Mouse (Mus musculus): Measurements from ENCODE around the gene Cep41. TPM values are rescaled to one million over a fixed set of nuclear protein-coding genes. Genes with fewer than 3 reads are reported as not detected.

The Cep41 gene
- total and polyA plus RNA-seq, 2 experiments from 2014 or later = 8.1 to 9.5 TPM

- WGBS = 21% methylated on average over 9 of the region's 9 CpGs
Measured at GRCm38 (mm10) chr6:30674714-30675280, 18.8 kb downstream of the Cep41 start.

GRCm38 (mm10) chr6:30673764-30674561 lies 19.6 kb downstream of the Cep41 start:
- H3K9me3 ChIP-seq (ENCODE audit: low read length) = no peaks in the 10 kb centered on the region
- TF ChIP-seq CTCF (IDR thresholded peaks at IDR 0.05) = no peak
- 24% methylated on average over 14 of the region's 14 CpGs for WGBS
- H3K27me3 ChIP-seq (ENCODE audit: insufficient read depth, low read length) = no peaks in the 10 kb centered on the region
- no peak overlapping the region for H3K4me3 ChIP-seq (ENCODE audit: low read depth, low read length)
- H3K4me2 ChIP-seq (ENCODE audit: low read depth, low read length, poor library complexity, severe bottlenecking) = peak overlapping the region; percentile 23; the same call in 1 of the 2 replicates
- peak; percentile 64 for DNase-seq (ENCODE audit: low spot score)
- ATAC-seq (ENCODE audit: low FRiP score) = no peak
- H3K27ac ChIP-seq (ENCODE audit: low read depth, low read length) = peak overlapping the region; percentile 84
- no peaks in the 10 kb centered on the region for H3K36me3 ChIP-seq (ENCODE audit: insufficient read depth, low read length)
- peaks cover 20% of the 10 kb centered on the region; the same call in 1 of the 2 replicates for H3K4me1 ChIP-seq (ENCODE audit: insufficient read depth, low read length)
- peak overlapping the region; percentile 29; the same call in 1 of the 2 replicates for H3K9ac ChIP-seq (replicated peaks; ENCODE audit: low read length, poor library complexity, severe bottlenecking)

More at GRCm38 (mm10) chr6:30674714-30675280, 18.8 kb downstream of the Cep41 start:
- Histone ChIP-seq H3K4me2 (ENCODE audit: low read depth, low read length, poor library complexity, severe bottlenecking) (peak overlapping the region; percentile 16; the same call in 1 of the 2 replicates), H3K4me1 (ENCODE audit: insufficient read depth, low read length) (peaks cover 22% of the 10 kb centered on the region; the same call in 1 of the 2 replicates), H3K36me3 (ENCODE audit: insufficient read depth, low read length) (no peaks in the 10 kb centered on the region), H3K27me3 (ENCODE audit: insufficient read depth, low read length) (no peaks in the 10 kb centered on the region), H3K9ac (replicated peaks; ENCODE audit: low read length, poor library complexity, severe bottlenecking) (no peak overlapping the region), H3K4me3 (ENCODE audit: low read depth, low read length) (no peak overlapping the region), H3K9me3 (ENCODE audit: low read length) (no peaks in the 10 kb centered on the region), H3K27ac (ENCODE audit: low read depth, low read length) (peak overlapping the region; percentile 84)
- no peak for TF ChIP-seq CTCF (IDR thresholded peaks at IDR 0.05)
- DNase-seq (ENCODE audit: low spot score) = peak; percentile 65
- ATAC-seq (ENCODE audit: low FRiP score) = peak; percentile 41; the same call in 1 of the 2 replicates

- Histone ChIP-seq H3K9me3 (ENCODE audit: low read length) (no peaks in the 10 kb centered on the region), H3K4me2 (ENCODE audit: low read depth, low read length, poor library complexity, severe bottlenecking) (no peak overlapping the region), H3K9ac (replicated peaks; ENCODE audit: low read length, poor library complexity, severe bottlenecking) (no peak overlapping the region), H3K4me1 (ENCODE audit: insufficient read depth, low read length) (peaks cover 17% of the 10 kb centered on the region; the same call in 1 of the 2 replicates), H3K4me3 (ENCODE audit: low read depth, low read length) (no peak overlapping the region), H3K27me3 (ENCODE audit: insufficient read depth, low read length) (no peaks in the 10 kb centered on the region), H3K27ac (ENCODE audit: low read depth, low read length) (no peak overlapping the region), H3K36me3 (ENCODE audit: insufficient read depth, low read length) (no peaks in the 10 kb centered on the region)
- no peak for TF ChIP-seq CTCF (IDR thresholded peaks at IDR 0.05)
- 77% methylated on average over 5 of the region's 5 CpGs for WGBS
- ATAC-seq (ENCODE audit: low FRiP score) (no peak), DNase-seq (ENCODE audit: low spot score) (no peak)
Measured at GRCm38 (mm10) chr6:30671696-30672095, 21.9 kb downstream of the Cep41 start.

GRCm38 (mm10) chr6:30667585-30667984 lies 26.0 kb downstream of the Cep41 start:
- Histone ChIP-seq H3K9ac (replicated peaks; ENCODE audit: low read length, poor library complexity, severe bottlenecking) (no peak overlapping the region), H3K27ac (ENCODE audit: low read depth, low read length) (peak overlapping the region; percentile 43; the same call in 1 of the 2 replicates), H3K4me1 (ENCODE audit: insufficient read depth, low read length) (no peaks in the 10 kb centered on the region; the same call in 1 of the 2 replicates), H3K4me2 (ENCODE audit: low read depth, low read length, poor library complexity, severe bottlenecking) (no peak overlapping the region), H3K9me3 (ENCODE audit: low read length) (no peaks in the 10 kb centered on the region), H3K27me3 (ENCODE audit: insufficient read depth, low read length) (no peaks in the 10 kb centered on the region), H3K4me3 (ENCODE audit: low read depth, low read length) (no peak overlapping the region), H3K36me3 (ENCODE audit: insufficient read depth, low read length) (no peaks in the 10 kb centered on the region)
- WGBS = 29% methylated on average over 5 of the region's 5 CpGs
- ATAC-seq (ENCODE audit: low FRiP score) = no peak
- no peak for DNase-seq (ENCODE audit: low spot score)
- no peak for TF ChIP-seq CTCF (IDR thresholded peaks at IDR 0.05)

- Histone ChIP-seq H3K4me1 (ENCODE audit: insufficient read depth, low read length) (no peaks in the 10 kb centered on the region), H3K4me3 (ENCODE audit: low read depth, low read length) (no peak overlapping the region), H3K36me3 (ENCODE audit: insufficient read depth, low read length) (no peaks in the 10 kb centered on the region), H3K27me3 (ENCODE audit: insufficient read depth, low read length) (no peaks in the 10 kb centered on the region), H3K9ac (replicated peaks; ENCODE audit: low read length, poor library complexity, severe bottlenecking) (no peak overlapping the region), H3K9me3 (ENCODE audit: low read length) (no peaks in the 10 kb centered on the region), H3K4me2 (ENCODE audit: low read depth, low read length, poor library complexity, severe bottlenecking) (no peak overlapping the region), H3K27ac (ENCODE audit: low read depth, low read length) (no peak overlapping the region)
- no peak for ATAC-seq (ENCODE audit: low FRiP score)
- no peak for TF ChIP-seq CTCF (IDR thresholded peaks at IDR 0.05)
- WGBS = 42% methylated on average over 6 of the region's 6 CpGs
- no peak for DNase-seq (ENCODE audit: low spot score)
Measured at GRCm38 (mm10) chr6:30666043-30666442, 27.5 kb downstream of the Cep41 start.

GRCm38 (mm10) chr6:30665296-30665695 lies 28.3 kb downstream of the Cep41 start:
- no peak overlapping the region for H3K27ac ChIP-seq (ENCODE audit: low read depth, low read length)
- ATAC-seq (ENCODE audit: low FRiP score) (no peak), DNase-seq (ENCODE audit: low spot score) (no peak)
- no peaks in the 10 kb centered on the region for H3K36me3 ChIP-seq (ENCODE audit: insufficient read depth, low read length)
- no peaks in the 10 kb centered on the region for H3K4me1 ChIP-seq (ENCODE audit: insufficient read depth, low read length)
- H3K4me3 ChIP-seq (ENCODE audit: low read depth, low read length) = no peak overlapping the region
- WGBS = 49% methylated on average over 4 of the region's 4 CpGs
- H3K4me2 ChIP-seq (ENCODE audit: low read depth, low read length, poor library complexity, severe bottlenecking) = no peak overlapping the region
- no peak overlapping the region for H3K9ac ChIP-seq (replicated peaks; ENCODE audit: low read length, poor library complexity, severe bottlenecking)
- H3K9me3 ChIP-seq (ENCODE audit: low read length) = no peaks in the 10 kb centered on the region
- TF ChIP-seq CTCF (IDR thresholded peaks at IDR 0.05) = no peak
- no peaks in the 10 kb centered on the region for H3K27me3 ChIP-seq (ENCODE audit: insufficient read depth, low read length)

Data from midbrain, postnatal 0 days (tissue).